Mouse (Mus musculus) heart, adult 2 months (tissue): ENCODE measurements around the gene Sbf2. TPM values are rescaled to one million over a fixed set of nuclear protein-coding genes. Genes with fewer than 3 reads are reported as not detected.

Source experiments
- DNase-seq, 2 experiments: peaks; one replicate each; pipeline ENCODE4 v3.0.0; 2021
- H3K27ac ChIP-seq: fragments of 200-600 bp; 2 replicates; pipeline ENCODE4 v1.8.1; 2022
- H3K27me3 ChIP-seq: fragments of 200-500 bp; 2 replicates; pipeline ENCODE4 v1.6.1; 2012; ENCODE audit warnings: mild to moderate bottlenecking, low read length, inconsistent platforms, mixed read lengths; ENCODE audit not compliant: control insufficient read depth, insufficient read depth
- H3K36me3 ChIP-seq: fragments of 200-500 bp; 2 replicates; pipeline ENCODE4 v1.6.1; 2012; ENCODE audit warnings: low read length, inconsistent platforms; ENCODE audit not compliant: control insufficient read depth, insufficient read depth
- H3K4me1 ChIP-seq: fragments of 200-500 bp; 2 replicates; pipeline ENCODE4 v1.6.1; 2011; ENCODE audit warnings: low read length; ENCODE audit not compliant: control insufficient read depth, insufficient read depth
- H3K4me3 ChIP-seq: fragments of 200-600 bp; 2 replicates; pipeline ENCODE4 v1.8.1; 2022
- H3K79me2 ChIP-seq: fragments of 200-500 bp; replicated peaks from 2 replicates; pipeline ENCODE4 v1.6.1; 2012; ENCODE audit warnings: mild to moderate bottlenecking, inconsistent platforms, low read length, moderate library complexity, mixed read lengths; ENCODE audit not compliant: control insufficient read depth, insufficient read depth
- H3K9ac ChIP-seq: fragments of 200-500 bp; 2 replicates; pipeline ENCODE4 v1.6.1; 2012; ENCODE audit warnings: low read depth, mild to moderate bottlenecking, control low read depth, inconsistent platforms, low read length, mixed read lengths
- CTCF ChIP-seq: fragments of 200-600 bp; IDR thresholded peaks from 2 replicates; pipeline ENCODE4 v1.8.1; 2022; ENCODE audit warnings: antibody characterized with exemption, mild to moderate bottlenecking, moderate library complexity
- EP300 ChIP-seq: fragments of 200-500 bp; IDR thresholded peaks from 2 replicates; pipeline ENCODE4 v1.6.1; 2011; ENCODE audit warnings: low read depth, low read length, control low read depth; ENCODE audit not compliant: insufficient read depth
- POLR2A ChIP-seq: fragments of 200-500 bp; IDR thresholded peaks from 2 replicates; pipeline ENCODE4 v1.6.1; 2011; ENCODE audit warnings: mild to moderate bottlenecking, low read depth, low read length, control low read depth; ENCODE audit not compliant: insufficient read depth
- WGBS: fragments of 180-500 bp; shearing (Covaris S2); methylation state at CpG from one replicate; pipeline ENCODE4 v1.1.7; 2018; 5-methylcytosine and 5-hydroxymethylcytosine counted together
- intact Hi-C: fragments of 180-260 bp; cut with DNase I; formaldehyde crosslinking; loops from one replicate; pipeline ENCODE4 v1.15.1; 2025
- polyA plus RNA-seq: library from polyadenylated mRNA; depleted of rRNA; stranded (reverse); fragments of >200 nt; gene quantifications from 2 replicates; pipeline ENCODE4 v1.2.3, GENCODE M21; 2012; rRNA removed
- total RNA-seq, 2 experiments: library from RNA; stranded (reverse); gene quantifications; 2 replicates each; pipeline ENCODE4 v1.2.3; 2021

Gene Sbf2
- total and polyA plus RNA-seq, 3 experiments = 16.1 to 40.4 (median 39.7) TPM

DNA sequence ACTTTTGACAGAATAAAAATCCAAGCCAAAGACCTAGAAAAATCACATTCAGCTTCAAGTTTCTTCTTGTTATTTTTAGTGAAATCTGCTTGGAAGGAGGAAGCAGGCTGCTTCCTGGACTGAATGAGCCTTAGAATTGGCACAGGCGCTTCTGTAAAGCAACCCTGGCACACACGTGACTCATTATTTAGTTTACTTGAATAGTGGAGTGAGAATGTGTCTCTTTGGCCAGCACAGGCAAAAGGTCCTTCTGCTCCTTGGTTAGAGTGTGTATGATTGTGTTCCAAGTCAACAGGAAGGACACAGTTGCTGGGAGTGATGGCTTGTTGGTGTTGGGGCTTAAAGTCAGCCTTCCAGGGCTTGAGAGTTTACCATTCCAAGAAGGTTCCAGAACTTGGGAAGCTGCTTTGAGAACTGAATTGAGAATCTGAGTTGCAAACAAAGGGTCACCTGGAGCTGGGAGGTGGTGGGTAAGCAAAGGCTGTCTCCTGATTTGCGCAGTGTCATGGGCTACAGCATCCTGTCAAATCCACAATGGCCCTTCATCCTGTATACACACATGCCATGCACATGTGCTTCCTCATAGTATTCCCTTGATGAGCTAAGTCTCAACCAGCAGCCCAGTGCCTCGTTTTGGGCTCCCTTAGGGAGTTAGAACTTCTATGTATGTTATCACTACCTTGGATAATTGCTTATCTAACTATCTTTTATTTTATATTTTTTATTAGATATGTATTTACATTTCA lies 354.6 kb downstream of the Sbf2 start:
- Histone ChIP-seq H3K4me1 (peaks cover 15% of the 10 kb centered on the region), H3K27me3 (no peaks in the 10 kb centered on the region), H3K27ac (peak overlapping the region; percentile 74), H3K36me3 (peaks cover 7% of the 10 kb centered on the region), H3K79me2 (peaks cover 1% of the 10 kb centered on the region; the same call in 1 of the 2 replicates), H3K9ac (no peak overlapping the region), H3K4me3 (no peak overlapping the region)
- TF ChIP-seq EP300 (peak; percentile 41; the same call in 1 of the 2 replicates), POLR2A (0 out of 2 replicates have a peak, but pooled peaks have one; percentile 15), CTCF (no peak)
- DNase-seq = peak in 1 of 2 experiments; percentile 51
- intact Hi-C loops = loop anchor here (2.0 kb wide), 1 partner anchor 15 kb away; no protein-coding TSS in a partner anchor
- 33% methylated on average over 4 of the region's 4 CpGs for WGBS

DNA sequence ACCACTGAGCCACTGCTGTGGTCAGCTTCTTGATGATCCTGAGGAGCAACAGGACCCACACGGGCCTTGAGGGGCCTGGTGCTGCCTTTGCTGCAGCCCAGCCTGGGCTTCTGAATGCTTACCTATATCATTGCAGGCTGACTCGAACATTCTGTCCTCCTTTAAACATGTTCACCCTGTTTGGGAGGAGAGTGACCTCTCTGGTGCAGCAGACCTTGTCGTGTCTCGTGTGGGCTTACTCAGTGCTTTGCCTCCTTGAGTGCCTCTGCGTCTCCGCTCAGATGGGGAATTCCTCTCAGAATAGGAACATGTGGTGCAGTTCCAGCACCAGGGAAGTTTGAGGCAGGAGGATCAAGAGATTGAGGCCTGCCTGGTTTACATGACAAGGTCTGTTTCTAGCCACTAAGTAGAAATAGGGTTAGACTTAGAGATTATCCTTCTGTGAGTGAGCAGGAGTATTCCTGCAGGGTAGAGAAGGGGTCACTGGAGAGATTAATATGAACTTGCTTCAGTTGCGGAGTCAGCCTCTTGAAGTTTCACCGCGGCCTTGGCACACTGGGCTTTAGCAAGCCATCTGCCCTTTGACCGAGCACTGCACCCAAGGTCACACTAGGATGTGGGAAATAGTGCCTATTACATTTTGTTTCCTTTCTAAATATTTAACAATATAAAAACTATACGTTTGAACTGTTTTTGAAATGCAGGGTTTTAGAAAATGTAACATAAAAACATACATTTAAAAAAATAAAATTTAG lies 356.3 kb downstream of the Sbf2 start:
- no peak overlapping the region for H3K4me3 ChIP-seq
- DNase-seq = no peak
- intact Hi-C loops = no loop called here
- H3K9ac ChIP-seq = no peak overlapping the region
- H3K36me3 ChIP-seq = peaks cover 7% of the 10 kb centered on the region
- 73% methylated on average over 11 of the region's 11 CpGs for WGBS
- TF ChIP-seq EP300 (no peak), CTCF (no peak), POLR2A (no peak)
- H3K27me3 ChIP-seq = no peaks in the 10 kb centered on the region
- H3K27ac ChIP-seq = peak overlapping the region; percentile 21
- peaks cover 15% of the 10 kb centered on the region for H3K4me1 ChIP-seq
- peaks cover 1% of the 10 kb centered on the region; the same call in 1 of the 2 replicates for H3K79me2 ChIP-seq

Other genes with a start within 250 kb of the Sbf2 start
- 10 to 100 TPM in 1 of 2 experiments, 1 to 10 TPM in 1; 9.0 to 11.2 TPM for gene Adm, start 12.7 kb upstream of the Sbf2 start, total RNA-seq
- gene Adm, start 12.7 kb upstream of the Sbf2 start, polyA plus RNA-seq = 18.1 and 18.8 TPM in 2 replicates
- gene Ampd3, start 153.3 kb upstream of the Sbf2 start, total RNA-seq = 10 to 100 TPM; 38.9 to 43.6 TPM
- gene Ampd3, start 153.3 kb upstream of the Sbf2 start, polyA plus RNA-seq = 29.9 and 40.4 TPM in 2 replicates
- gene Rnf141, start 229.5 kb upstream of the Sbf2 start, total RNA-seq = 10 to 100 TPM; 33.2 to 36.4 TPM
- gene Rnf141, start 229.5 kb upstream of the Sbf2 start, polyA plus RNA-seq = 19.4 and 44.3 TPM in 2 replicates
- gene Lyve1, start 248.3 kb upstream of the Sbf2 start, total RNA-seq = 10 to 100 TPM; 28.0 to 31.0 TPM
- 17.4 and 28.8 TPM in 2 replicates for gene Lyve1, start 248.3 kb upstream of the Sbf2 start, polyA plus RNA-seq